Mouse (Mus musculus) embryonic stem cell, embryonic (primary cell): ENCODE measurements around the gene Nop53.

Experiments
- CTCF ChIA-PET, 4 experiments: fragments of 300-600 bp in 2 of 4; fragments of 350-600 bp in 2 of 4; sonication (Branson Sonifier 250); formaldehyde crosslinking; loops; one replicate each; lab custom pipeline; 2022; ENCODE audit warnings: inconsistent platforms in 2 of 4; lab: Charles Lee
- POLR2A ChIA-PET, 4 experiments: fragments of 300-600 bp in 2 of 4; fragments of 350-600 bp in 2 of 4; sonication (Branson Sonifier 250); formaldehyde crosslinking; loops; one replicate each; lab custom pipeline; 2022; ENCODE audit warnings: antibody characterized with exemption in 4 of 4, inconsistent platforms in 1 of 4; lab: Charles Lee

Gene Nop53

DNA sequence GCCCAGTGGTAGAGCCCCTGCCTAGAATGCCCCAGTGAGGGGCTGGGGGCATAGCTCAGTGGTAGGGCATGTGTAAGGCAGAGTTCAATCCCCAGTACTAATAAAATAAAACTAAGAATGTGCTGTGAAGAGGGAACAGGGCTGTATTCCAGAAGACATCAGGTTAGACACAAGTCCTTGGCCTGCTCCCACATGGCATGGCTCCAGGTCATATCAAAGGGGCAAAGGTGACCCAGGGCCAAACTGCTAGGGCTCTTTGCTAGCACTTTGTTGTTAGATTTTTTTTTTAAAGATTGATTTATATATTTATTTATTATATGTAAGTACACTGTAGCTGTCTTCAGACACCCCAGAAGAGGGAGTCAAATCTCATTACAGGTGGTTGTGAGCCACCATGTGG is 27.5 kb downstream of the Nop53 start:
- ChIA-PET CTCF (interaction anchor here in 1 of 4 experiments (1.1 to 1.4 kb wide), 2 partner anchors 30 to 34 kb away, joined by 3 to 4 read pairs; no protein-coding TSS in a partner anchor), POLR2A (interaction anchor here in 2 of 4 experiments (0.8 to 1.6 kb wide), 3 partner anchors 10 to 126 kb away, joined by 3 read pairs; no protein-coding TSS in a partner anchor)

DNA sequence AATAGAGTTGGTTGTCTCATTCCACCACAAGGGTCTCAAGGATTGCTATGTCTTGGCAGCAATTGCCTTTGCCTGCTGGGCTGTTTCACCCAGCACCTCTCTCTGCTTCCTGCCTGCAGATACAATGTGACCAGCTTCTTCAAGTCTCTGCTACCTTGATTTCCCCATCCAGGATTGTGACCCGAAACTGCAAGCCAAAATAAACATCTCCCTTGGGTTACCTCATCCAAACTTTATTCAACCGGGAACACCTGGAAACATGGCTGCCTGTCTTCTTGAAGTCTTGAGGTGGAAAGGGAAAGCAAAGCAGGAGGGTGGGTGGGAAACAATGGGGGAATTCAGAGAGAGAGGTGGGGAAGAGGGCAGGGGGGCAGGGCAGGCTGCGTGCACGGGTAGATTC is 28.9 kb downstream of the Nop53 start:
- CTCF ChIA-PET, result interaction anchor here in 1 of 4 experiments (0.7 kb wide), 1 partner anchor 1115 kb away, joined by 3 read pairs; no protein-coding TSS in a partner anchor
- POLR2A ChIA-PET, result interaction anchor here in 1 of 4 experiments (1.3 kb wide), 1 partner anchor 9 kb away, joined by 3 read pairs; no protein-coding TSS in a partner anchor

DNA sequence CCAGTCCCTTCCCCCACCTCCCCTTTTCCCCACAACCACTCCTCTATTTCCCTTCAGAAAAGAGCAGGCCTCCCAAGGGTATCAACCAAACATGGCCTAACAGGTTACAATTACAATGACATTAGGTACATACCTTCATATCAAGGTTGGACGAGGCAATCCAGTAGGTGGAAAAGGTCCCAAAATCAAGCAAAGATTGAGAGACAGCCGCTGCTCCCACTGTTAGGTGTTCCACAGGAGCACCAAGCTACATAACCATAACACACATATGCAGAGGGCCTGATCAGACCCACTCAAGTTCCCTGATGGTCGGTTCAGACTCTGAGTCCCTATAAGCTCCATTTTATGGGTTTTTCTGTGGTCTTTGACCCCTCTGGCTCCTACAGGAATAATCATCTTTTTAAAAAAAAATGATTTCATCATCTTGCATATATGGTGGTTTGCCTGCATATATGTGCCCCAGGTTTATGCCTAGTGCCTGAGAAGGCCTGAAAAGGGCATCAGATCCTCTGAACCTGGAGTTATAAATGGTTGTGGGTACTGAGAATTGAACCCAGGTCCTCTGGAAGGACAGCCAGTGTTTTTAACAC is 29.6 kb downstream of the Nop53 start:
- CTCF ChIA-PET, result interaction anchor here in 1 of 4 experiments (0.6 kb wide), 1 partner anchor 77 kb away, joined by 3 read pairs; the partner anchor contains the start of gene Obox6
- POLR2A ChIA-PET, result interaction anchor here in 1 of 4 experiments (1.3 to 1.4 kb wide), 2 partner anchors 9 to 20 kb away, joined by 3 to 4 read pairs; no protein-coding TSS in a partner anchor

DNA sequence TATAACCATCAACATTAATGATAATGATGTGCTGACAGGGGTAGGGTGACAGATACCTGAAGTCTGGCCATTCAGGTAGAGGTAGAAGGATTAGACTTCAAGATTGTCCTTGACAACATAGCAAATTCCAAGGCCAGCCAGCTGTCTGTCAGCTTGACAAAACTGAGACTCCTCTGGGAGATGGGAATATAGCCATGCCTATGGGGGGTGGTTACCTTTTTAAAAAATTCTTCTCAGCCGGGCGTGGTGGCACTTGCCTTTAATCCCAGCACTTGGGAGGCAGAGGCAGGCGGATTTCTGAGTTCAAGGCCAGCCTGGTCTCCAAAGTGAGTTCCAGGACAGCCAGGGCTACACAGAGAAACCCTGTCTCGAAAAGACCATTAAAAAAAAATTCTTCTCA is 30.2 kb downstream of the Nop53 start:
- CTCF ChIA-PET, result interaction anchor here in 1 of 4 experiments (1.0 kb wide), 1 partner anchor 272 kb away, joined by 3 read pairs; no protein-coding TSS in a partner anchor
- POLR2A ChIA-PET, result interaction anchor here in 1 of 4 experiments (1.3 to 1.4 kb wide), 2 partner anchors 10 to 20 kb away, joined by 3 to 4 read pairs; no protein-coding TSS in a partner anchor

DNA sequence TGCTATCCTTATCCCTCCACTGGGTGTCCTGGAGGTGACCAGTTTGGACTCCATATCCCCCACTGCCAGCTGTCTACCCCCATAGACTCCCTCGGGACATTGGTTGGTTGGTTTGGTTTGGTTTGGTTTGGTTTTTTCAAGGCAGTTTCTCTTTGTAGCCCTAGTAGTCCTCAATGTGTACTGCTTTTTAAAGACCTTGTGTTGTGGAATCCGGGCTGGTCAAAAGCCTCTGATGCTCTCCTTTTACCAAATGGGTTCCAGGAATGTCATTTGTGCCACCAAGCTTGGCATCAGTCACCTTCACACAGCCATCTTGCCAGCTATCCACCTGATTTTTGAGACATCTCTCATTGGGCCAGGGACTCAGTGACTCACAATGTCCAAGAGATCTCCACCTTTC is 31.1 kb downstream of the Nop53 start:
- ChIA-PET CTCF (interaction anchor here in 3 of 4 experiments (0.5 to 1.1 kb wide), 5 partner anchors 10 to 273 kb away, joined by 3 to 4 read pairs (median 3); partner anchors contain the start of gene Meis3 (in 1 of the 3)), POLR2A (interaction anchor here in 1 of 4 experiments (1.4 kb wide), 1 partner anchor 21 kb away, joined by 4 read pairs; no protein-coding TSS in a partner anchor)

DNA sequence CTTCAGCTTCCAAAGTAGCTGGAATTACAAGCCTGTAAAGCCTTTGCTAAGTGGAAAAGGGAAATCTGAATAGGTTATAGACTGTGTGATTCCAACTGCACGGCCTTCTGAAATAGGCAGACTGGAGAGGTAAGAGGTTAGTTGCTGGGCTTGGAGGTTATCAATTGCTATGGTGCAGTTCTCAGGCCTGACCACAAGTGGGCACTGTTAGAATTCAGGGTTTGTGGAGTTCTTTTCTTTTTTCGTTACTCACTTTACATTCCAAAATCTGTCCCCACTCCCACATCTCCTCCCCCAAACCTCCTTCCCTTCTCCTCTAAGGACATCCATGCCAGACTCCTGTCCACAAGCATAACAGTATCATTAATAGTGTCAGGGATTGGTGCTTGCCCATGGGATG is 31.6 kb downstream of the Nop53 start:
- ChIA-PET POLR2A (interaction anchor here in 1 of 4 experiments (0.7 kb wide), 1 partner anchor 134 kb away, joined by 3 read pairs; no protein-coding TSS in a partner anchor), CTCF (interaction anchor here in 2 of 4 experiments (0.5 to 1.2 kb wide), 4 partner anchors 8 to 260 kb away, joined by 3 to 6 read pairs (median 3); partner anchors contain the start of genes Meis3 (in 1 of the 2) and Selenow (in 1 of the 2))

DNA sequence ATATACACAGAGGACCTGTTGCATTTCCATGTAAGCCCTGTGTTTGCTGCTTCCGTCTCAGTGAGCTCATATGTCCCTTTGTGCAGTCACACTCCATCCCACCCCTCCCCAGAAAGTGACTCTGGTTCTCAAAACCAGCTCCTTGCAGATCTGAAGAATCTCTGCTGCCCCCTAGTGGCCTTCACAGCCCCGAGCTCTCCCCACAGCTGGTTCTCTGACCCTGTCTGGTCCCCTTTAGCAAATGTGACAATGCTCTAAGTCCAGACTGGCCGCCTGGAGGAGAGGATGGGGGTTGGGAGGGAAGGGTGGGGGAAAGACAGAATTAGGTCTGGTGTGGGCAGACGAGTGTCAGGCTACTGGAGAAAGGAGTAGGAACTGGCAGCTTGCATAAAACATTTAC is 33.7 kb downstream of the Nop53 start:
- ChIA-PET CTCF (interaction anchor here (0.5 to 2.0 kb wide), 64 partner anchors 9 to 1372 kb away, joined by 3 to 23 read pairs (median 4); partner anchors contain the start of genes Crxos (in 3 of the 4), Selenow (in 2 of the 4), Ehd2 (in 1 of the 4) and Inafm1 (in 1 of the 4)), POLR2A (interaction anchor here (0.6 to 1.8 kb wide), 17 partner anchors 9 to 351 kb away, joined by 3 to 11 read pairs (median 4); partner anchors contain the start of genes Selenow (in 4 of the 4) and Slc8a2 (in 1 of the 4))

DNA sequence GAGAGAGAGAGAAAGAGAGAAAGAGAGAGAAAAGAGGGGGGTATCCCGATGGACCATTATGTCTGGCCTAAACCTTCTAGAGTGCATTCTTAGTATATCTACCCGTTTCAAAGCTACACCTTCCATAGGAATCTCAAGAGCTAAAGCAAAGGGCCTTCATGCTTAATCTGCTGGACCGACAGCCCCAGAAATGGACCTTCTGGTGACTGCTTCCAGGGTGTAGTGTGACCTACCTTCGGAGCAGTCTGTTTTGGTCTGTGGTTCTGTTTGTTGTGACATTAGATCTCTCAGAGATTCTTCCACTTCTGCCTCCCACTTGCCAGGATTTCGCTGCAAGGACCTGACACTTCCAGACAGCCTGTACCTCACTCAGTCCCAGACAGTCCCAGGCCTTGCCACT is 35.4 kb downstream of the Nop53 start:
- ChIA-PET POLR2A (interaction anchor here in 1 of 4 experiments (0.6 kb wide), 1 partner anchor 1929 kb away, joined by 3 read pairs; no protein-coding TSS in a partner anchor), CTCF (no interaction called here)

DNA sequence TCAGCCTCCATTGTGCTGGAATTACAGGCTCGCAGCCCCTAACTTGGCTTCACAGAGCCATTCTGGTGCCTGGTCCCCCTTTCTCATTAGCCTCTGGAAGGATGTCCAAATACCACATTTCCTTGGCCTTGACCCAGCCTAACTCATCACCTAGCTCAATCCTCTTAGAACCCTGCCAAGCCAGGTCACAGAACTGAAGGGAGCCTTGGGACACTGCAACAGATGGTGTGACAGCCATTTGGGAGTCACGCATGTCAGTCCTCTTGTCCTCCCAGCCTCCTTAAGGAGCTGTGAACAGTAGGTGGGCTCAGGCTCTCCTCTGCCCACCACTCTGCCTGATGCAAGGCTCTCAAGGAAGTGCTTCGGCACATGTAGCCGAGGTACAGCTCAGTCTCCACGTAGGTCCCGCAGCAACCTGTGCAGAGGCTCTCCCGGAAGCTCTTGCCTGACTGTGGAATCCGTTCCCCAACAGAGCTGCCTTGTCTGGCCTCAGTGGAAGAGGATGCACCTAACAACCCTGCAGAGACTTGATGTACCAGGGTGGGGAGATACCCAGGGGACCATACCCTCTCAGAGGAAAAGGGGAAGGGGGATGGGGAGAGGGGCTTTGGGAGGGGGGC is 37.8 kb downstream of the Nop53 start:
- POLR2A ChIA-PET, result interaction anchor here in 3 of 4 experiments (0.6 to 2.3 kb wide), 10 partner anchors 11 to 899 kb away, joined by 3 to 9 read pairs (median 4); partner anchors contain the start of genes Selenow (in 2 of the 3), Nop53 (in 1 of the 3) and Slc8a2 (in 1 of the 3)
- CTCF ChIA-PET, result interaction anchor here (0.6 to 1.2 kb wide), 8 partner anchors 20 to 144 kb away, joined by 3 to 5 read pairs (median 3); no protein-coding TSS in a partner anchor

DNA sequence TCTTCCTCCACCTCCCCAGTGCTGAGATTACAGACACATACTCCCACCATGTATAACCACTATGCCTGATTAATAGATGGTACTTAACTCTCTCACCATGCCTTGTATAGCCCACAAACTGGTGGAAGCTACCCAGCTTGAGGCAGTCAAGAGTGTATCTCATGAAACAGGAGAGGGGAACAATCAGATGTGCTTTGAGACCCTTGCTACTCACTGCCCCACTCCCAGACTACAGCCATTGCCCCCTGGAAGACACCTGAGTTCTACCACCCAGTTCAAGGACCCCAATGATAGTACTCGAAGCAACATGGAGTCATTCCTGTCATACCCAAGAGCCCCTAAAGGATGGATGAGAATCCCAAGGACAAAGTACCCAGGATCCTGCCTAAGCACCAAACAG is 39.3 kb downstream of the Nop53 start:
- CTCF ChIA-PET, result interaction anchor here in 1 of 4 experiments (0.5 kb wide), 1 partner anchor 68 kb away, joined by 3 read pairs; no protein-coding TSS in a partner anchor
- POLR2A ChIA-PET, result interaction anchor here in 1 of 4 experiments (1.6 kb wide), 1 partner anchor 144 kb away, joined by 3 read pairs; no protein-coding TSS in a partner anchor

DNA sequence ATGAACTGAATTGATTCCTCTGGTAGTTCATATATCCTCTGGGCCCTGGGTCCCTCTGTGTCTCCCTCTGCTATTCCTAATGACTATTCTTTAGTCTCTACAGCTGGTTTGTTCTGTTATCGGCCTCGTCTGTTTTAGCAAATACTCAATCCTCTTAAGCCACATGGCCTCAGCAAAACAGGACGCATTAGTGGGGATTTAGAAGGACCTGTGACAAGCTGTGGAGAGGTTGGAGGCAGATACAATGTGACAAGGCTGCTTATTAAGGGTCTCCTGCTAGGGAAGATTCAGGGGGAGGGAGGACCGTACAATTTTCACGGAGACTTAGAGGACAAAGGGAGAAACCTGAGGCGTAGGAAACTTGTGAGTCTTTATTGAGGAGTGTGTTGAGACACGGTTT is 40.0 kb downstream of the Nop53 start:
- ChIA-PET POLR2A (interaction anchor here in 2 of 4 experiments (0.6 to 1.6 kb wide), 2 partner anchors 10 to 145 kb away, joined by 3 read pairs; no protein-coding TSS in a partner anchor), CTCF (interaction anchor here in 1 of 4 experiments (0.6 kb wide), 1 partner anchor 67 kb away, joined by 6 read pairs; no protein-coding TSS in a partner anchor)

DNA sequence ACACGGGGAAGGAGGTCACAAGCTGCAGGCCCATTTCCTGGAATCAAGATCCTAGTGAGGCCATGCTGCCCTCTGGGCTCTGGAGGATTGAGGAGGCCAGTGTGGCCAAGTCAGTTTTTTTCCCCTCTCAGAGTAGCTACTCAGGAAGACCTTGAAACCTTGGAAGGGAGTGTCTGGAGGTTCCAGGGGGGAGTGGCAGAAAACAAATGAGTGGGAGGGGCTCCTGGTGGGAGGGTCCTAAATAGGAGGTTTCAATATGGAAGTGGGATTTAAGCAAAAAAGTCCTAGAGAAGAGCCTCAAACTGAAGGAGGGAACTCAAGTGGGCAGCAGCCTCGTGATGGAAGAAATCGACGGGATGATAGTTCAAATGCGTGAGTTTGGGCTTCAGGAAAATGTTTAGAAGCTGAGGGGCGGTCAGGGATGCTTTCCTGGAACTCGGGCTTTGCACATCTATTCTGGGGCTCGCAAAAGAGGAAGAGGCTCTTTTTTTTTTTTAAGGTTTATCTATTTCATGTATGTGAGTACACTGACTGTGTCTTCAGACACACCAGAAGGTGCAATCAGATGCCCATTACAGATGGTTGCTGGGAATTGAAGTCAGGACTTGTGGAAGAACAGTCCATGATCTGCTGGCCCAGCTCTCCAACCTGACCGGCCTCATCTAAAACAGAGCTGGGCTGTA is 44.4 kb downstream of the Nop53 start:
- CTCF ChIA-PET, result interaction anchor here in 3 of 4 experiments (0.5 to 2.3 kb wide), 11 partner anchors 11 to 388 kb away, joined by 3 to 23 read pairs (median 5); partner anchors contain the start of gene Bicra (in 1 of the 3)

DNA sequence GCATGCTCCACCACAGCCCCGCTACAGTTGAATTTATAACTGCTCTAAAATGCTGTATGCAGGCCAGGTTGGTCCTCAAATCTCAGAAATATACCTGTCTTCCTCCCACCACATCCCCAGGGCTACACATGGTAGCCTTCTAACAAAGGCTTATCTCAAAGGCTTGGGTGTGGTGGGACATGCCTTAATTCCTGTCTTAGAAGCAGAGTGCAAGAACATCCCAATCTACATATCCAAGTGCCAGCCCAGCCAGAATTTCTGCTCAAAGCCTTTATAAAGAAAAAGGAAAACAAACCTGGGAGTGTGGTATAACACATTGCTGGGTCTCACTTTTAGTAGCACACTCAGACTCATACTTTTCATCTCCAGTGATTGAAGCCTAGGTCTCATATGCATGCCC is 51.6 kb downstream of the Nop53 start:
- ChIA-PET CTCF (interaction anchor here in 1 of 4 experiments (0.6 kb wide), 1 partner anchor 808 kb away, joined by 3 read pairs; no protein-coding TSS in a partner anchor), POLR2A (interaction anchor here in 3 of 4 experiments (1.0 to 2.1 kb wide), 3 partner anchors 10 to 18 kb away, joined by 4 to 11 read pairs (median 6); no protein-coding TSS in a partner anchor)

More for the DNA sequence above, 44.4 kb downstream of the Nop53 start:
- POLR2A ChIA-PET, result interaction anchor here in 2 of 4 experiments (0.5 to 1.5 kb wide), 16 partner anchors 8 to 231 kb away, joined by 3 to 13 read pairs (median 3); partner anchors contain the start of genes Crxos (in 2 of the 2), Napa (in 2 of the 2), Selenow (in 1 of the 2) and Slc8a2 (in 1 of the 2)
